Mouse (Mus musculus) heart, embryonic 11.5 days (tissue): ENCODE results near the gene Asap2. TPM values are rescaled to one million over a fixed set of nuclear protein-coding genes. Genes with fewer than 3 reads are reported as not detected.

Source experiments
- ATAC-seq: fragments of 200-750 bp; cut with Nextera tagmentation; replicated peaks from 2 replicates; pipeline ENCODE4 v1.8.0; 2017; ENCODE audit warnings: moderate library complexity; ENCODE audit not compliant: insufficient number of reproducible peaks, low FRiP score, low TSS enrichment
- H3K27ac ChIP-seq: fragments of 300-500 bp; sonication (generic); 2 replicates; pipeline ENCODE4 v1.5.1; 2014; ENCODE audit warnings: mild to moderate bottlenecking, low read depth, low read length
- H3K27me3 ChIP-seq: fragments of 300-500 bp; sonication (generic); 2 replicates; pipeline ENCODE4 v1.6.1; 2014; ENCODE audit warnings: mild to moderate bottlenecking, low read length, mixed read lengths; ENCODE audit not compliant: control insufficient read depth, insufficient read depth
- H3K36me3 ChIP-seq: fragments of 300-500 bp; sonication (generic); 2 replicates; pipeline ENCODE4 v1.6.1; 2014; ENCODE audit warnings: mild to moderate bottlenecking, low read length, moderate library complexity, mixed read lengths; ENCODE audit not compliant: control insufficient read depth, insufficient read depth
- H3K4me1 ChIP-seq: fragments of 300-500 bp; sonication (generic); 2 replicates; pipeline ENCODE4 v1.6.1; 2014; ENCODE audit warnings: low read length; ENCODE audit not compliant: control insufficient read depth, insufficient read depth
- H3K4me2 ChIP-seq: fragments of 300-500 bp; sonication (generic); 2 replicates; pipeline ENCODE4 v1.6.1; 2014; ENCODE audit warnings: mild to moderate bottlenecking, moderate library complexity
- H3K4me3 ChIP-seq: fragments of 300-500 bp; sonication (generic); 2 replicates; pipeline ENCODE4 v1.5.1; 2014; ENCODE audit warnings: low read depth, low read length
- H3K9ac ChIP-seq: fragments of 300-500 bp; sonication (generic); 2 replicates; pipeline ENCODE4 v1.6.1; 2014; ENCODE audit warnings: mild to moderate bottlenecking, low read depth, low read length, moderate library complexity
- H3K9me3 ChIP-seq: fragments of 300-500 bp; sonication (generic); replicated peaks from 2 replicates; pipeline ENCODE4 v1.6.1; 2016; ENCODE audit warnings: low read length; ENCODE audit not compliant: control insufficient read depth
- WGBS: fragments of 180-500 bp; shearing (Covaris S2); extraction: QIAGEN DNeasy Blood & Tissue Kit; methylation state at CpG from one replicate; pipeline ENCODE4 v1.1.7; 2014; ENCODE audit not compliant: insufficient replicate concordance; 5-methylcytosine and 5-hydroxymethylcytosine counted together
- polyA plus RNA-seq: library from polyadenylated mRNA; unstranded; fragments of >200 nt; fragmentation: Nextera tagmentation; extraction: Ambion mirVana; gene quantifications from 2 replicates; pipeline ENCODE4 v1.2.1, GENCODE M21; 2014

The Asap2 gene
- polyA plus RNA-seq, 1 experiment from 2014 or later, result 8.3 TPM

DNA sequence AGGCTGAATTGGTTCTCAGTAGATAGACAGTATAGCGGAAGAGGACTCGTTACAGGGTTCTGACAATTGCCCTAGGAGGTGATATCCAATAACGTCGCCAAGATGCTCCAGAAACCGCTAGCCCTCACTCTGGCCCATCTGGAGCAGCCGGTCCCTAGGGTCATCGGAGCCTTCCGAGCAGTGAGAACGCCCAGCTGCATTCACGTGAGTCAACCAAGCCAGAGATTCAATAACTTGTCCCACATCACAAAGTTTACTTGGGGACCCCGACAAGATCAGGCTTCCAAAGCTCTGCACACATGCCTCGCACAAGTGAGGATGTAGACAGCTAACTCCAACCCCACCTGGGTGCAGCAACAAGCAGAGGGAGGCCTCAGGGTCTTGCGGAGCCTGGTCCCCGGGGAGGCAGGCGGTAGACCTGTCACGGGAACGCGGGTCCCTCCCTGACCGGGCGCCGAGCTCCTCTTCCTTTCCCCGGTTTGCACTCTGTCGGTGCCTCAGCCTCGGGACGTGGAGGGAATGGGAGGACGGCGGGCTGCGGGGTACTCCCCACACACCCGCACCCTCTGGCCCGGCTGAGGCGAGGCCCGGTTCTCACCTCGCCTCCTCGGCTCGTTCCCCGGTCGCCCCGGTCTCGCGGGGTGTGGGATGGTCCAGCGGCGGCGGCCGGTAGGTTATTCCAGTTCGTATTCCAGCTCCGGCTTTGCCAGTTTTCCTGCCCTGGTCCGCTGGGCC, 295.4 kb downstream of the Asap2 start:
- under 1% methylated on average over 42 of the region's 47 CpGs for WGBS
- Histone ChIP-seq H3K4me3 (peak overlapping the region; percentile 91), H3K27me3 (no peaks in the 10 kb centered on the region)

GRCm38 (mm10) chr12:21286243-21286622, 296.0 kb downstream of the Asap2 start, which contains the start of gene Itgb1bp1:
Gene Itgb1bp1, minus strand, starts transcription at chr12:21286284.
- Histone ChIP-seq H3K36me3 (no peaks in the 10 kb centered on the region), H3K4me1 (peaks cover 10% of the 10 kb centered on the region), H3K27me3 (no peaks in the 10 kb centered on the region), H3K4me3 (peak within 1 kb of the TSS; percentile 91), H3K9ac (peak within 1 kb of the TSS; percentile 95), H3K4me2 (peak within 1 kb of the TSS; percentile 90), H3K9me3 (no peaks in the 10 kb centered on the region), H3K27ac (peak within 1 kb of the TSS; percentile 86)
- under 1% methylated on average over 28 of the region's 28 CpGs for WGBS
- peak; percentile 92 for ATAC-seq

More for the DNA sequence above, 295.4 kb downstream of the Asap2 start:
- Histone ChIP-seq H3K4me2 (peak overlapping the region; percentile 90), H3K4me1 (peaks cover 10% of the 10 kb centered on the region), H3K36me3 (no peaks in the 10 kb centered on the region), H3K9me3 (no peaks in the 10 kb centered on the region), H3K27ac (peak overlapping the region; percentile 86), H3K9ac (peak overlapping the region; percentile 72)
- ATAC-seq, result peak; percentile 82

- Histone ChIP-seq H3K4me1 (peaks cover 10% of the 10 kb centered on the region), H3K9me3 (no peaks in the 10 kb centered on the region), H3K9ac (peak overlapping the region; percentile 95), H3K27me3 (no peaks in the 10 kb centered on the region), H3K4me2 (peak overlapping the region; percentile 90), H3K27ac (peak overlapping the region; percentile 86), H3K36me3 (0 out of 2 replicates have a peak, but pooled peaks cover 5% of the 10 kb centered on the region), H3K4me3 (peak overlapping the region; percentile 91)
- no peak for ATAC-seq
- 35% methylated on average over 18 of the region's 18 CpGs for WGBS
These were observed 296.7 kb downstream of the Asap2 start for GRCm38 (mm10) chr12:21286712-21287650.

DNA sequence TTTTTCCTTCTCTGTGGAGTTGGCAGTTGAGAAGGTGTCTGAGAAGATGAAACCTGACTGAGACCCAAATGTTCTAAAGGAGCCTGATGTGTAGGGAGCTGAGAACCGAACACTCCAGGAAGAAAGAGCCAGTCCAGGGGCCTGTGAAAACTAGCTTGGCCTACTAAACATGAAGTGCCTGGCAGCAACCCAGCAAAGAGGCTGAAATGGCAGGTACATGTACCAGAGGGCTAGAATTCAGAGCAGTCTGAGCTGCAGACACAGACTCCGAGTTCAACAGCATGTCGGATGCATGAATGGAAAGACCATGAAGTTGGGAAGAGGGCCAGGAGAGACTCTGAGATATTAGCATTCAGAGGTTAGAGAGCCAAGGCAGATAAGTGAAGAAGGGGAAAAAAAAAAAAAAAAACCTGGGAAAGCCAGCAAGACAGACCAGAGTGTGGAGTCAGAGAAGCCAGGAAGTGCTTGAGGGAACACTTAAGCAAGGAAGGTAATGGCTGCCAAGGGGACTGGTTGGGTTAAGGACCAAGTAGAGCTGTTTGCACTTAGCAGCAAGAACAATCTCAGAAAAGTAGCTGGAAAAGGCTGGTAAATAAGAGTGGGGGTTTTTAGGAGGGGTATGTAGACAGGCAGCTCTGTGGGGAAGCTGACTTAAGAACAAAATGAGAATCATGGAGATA, 298.6 kb downstream of the Asap2 start:
- Histone ChIP-seq H3K27me3 (no peaks in the 10 kb centered on the region), H3K4me2 (no peak overlapping the region), H3K9ac (no peak overlapping the region), H3K4me3 (no peak overlapping the region), H3K9me3 (no peaks in the 10 kb centered on the region), H3K27ac (no peak overlapping the region), H3K4me1 (peaks cover 10% of the 10 kb centered on the region), H3K36me3 (peaks cover 18% of the 10 kb centered on the region)
- no peak for ATAC-seq
- 75% methylated on average over 3 of the region's 3 CpGs for WGBS

DNA sequence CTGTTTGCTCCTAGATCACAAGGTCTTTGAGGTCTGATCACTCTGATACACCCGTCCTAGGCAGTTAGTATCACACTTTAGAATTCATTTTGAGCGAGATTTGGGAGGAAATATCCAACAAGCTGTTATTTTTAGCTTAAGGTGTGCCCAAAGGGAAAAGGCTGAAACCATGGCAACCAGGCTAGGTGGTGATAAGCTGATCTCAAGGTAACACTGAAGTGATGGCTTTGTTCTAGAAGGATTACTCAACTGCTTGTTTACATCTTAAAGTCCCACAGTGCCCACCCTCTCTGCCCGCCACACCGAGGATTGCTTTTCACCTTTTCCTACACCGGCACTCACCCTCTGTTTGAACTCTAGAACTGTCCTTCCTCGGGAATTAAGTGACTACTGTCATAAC, 299.4 kb downstream of the Asap2 start:
- WGBS, result 79% methylated on average over 6 of the region's 6 CpGs
- no peak for ATAC-seq

DNA sequence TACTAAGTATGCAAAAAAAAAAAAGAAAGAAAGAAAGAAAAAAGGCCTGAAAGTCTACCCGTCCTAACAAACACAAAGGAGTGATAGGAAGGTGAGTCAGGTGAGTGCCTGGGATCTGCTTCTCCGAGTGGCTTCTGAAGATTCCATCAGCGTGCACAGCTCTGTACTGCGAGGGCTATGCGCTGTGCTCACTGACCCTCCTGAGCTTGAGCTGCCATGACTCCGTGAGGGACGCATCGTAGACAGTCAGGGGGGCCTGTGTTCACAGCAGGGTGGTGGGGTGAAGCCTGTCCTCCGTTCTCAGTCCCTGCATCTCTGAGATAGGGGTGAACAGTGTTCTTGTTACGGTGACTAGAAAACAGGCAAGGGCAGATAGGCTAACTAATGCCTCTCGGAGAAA, 308.6 kb downstream of the Asap2 start:
- 82% methylated on average over 11 of the region's 11 CpGs for WGBS
- no peak overlapping the region for H3K4me3 ChIP-seq
- no peak overlapping the region for H3K9ac ChIP-seq
- no peaks in the 10 kb centered on the region for H3K9me3 ChIP-seq
- no peaks in the 10 kb centered on the region for H3K27me3 ChIP-seq
- no peaks in the 10 kb centered on the region for H3K4me1 ChIP-seq
- H3K36me3 ChIP-seq, result peaks cover 32% of the 10 kb centered on the region
- no peak overlapping the region for H3K27ac ChIP-seq
- no peak overlapping the region for H3K4me2 ChIP-seq
- no peak for ATAC-seq

More for the DNA sequence above, 299.4 kb downstream of the Asap2 start:
- H3K4me1 ChIP-seq, result peaks cover 10% of the 10 kb centered on the region
- H3K9ac ChIP-seq, result no peak overlapping the region
- H3K9me3 ChIP-seq, result no peaks in the 10 kb centered on the region
- H3K4me2 ChIP-seq, result no peak overlapping the region
- no peaks in the 10 kb centered on the region for H3K27me3 ChIP-seq
- no peak overlapping the region for H3K4me3 ChIP-seq
- H3K27ac ChIP-seq, result no peak overlapping the region
- peaks cover 24% of the 10 kb centered on the region for H3K36me3 ChIP-seq

DNA sequence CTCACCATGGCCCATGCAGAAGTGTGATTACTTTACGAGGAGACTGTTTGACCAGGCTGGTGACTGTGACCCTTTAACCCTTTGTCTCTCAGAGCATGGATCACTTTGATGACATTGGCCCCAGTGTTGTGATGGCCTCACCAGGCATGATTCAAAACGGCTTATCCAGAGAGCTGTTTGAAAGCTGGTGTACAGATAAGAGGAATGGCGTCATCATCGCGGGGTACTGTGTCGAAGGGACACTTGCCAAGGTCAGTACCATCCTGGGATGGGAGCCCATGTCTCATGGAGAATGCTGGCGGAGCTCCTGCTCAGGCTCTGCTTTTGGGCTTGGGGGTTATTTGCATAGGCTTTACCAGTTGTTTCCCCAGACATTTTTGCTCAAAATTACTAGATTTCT, 311.1 kb downstream of the Asap2 start:
- ATAC-seq, result no peak
- no peak overlapping the region for H3K4me2 ChIP-seq
- no peak overlapping the region for H3K4me3 ChIP-seq
- H3K4me1 ChIP-seq, result no peaks in the 10 kb centered on the region
- no peaks in the 10 kb centered on the region for H3K9me3 ChIP-seq
- H3K9ac ChIP-seq, result no peak overlapping the region
- WGBS, result 76% methylated on average over 7 of the region's 7 CpGs
- H3K36me3 ChIP-seq, result peaks cover 28% of the 10 kb centered on the region
- no peaks in the 10 kb centered on the region for H3K27me3 ChIP-seq
- H3K27ac ChIP-seq, result no peak overlapping the region

- Histone ChIP-seq H3K36me3 (peaks cover 29% of the 10 kb centered on the region), H3K27me3 (no peaks in the 10 kb centered on the region), H3K27ac (no peak overlapping the region), H3K4me3 (no peak overlapping the region), H3K4me1 (no peaks in the 10 kb centered on the region), H3K4me2 (no peak overlapping the region), H3K9ac (no peak overlapping the region), H3K9me3 (no peaks in the 10 kb centered on the region)
- 86% methylated on average over 8 of the region's 8 CpGs for WGBS
- no peak for ATAC-seq
These were observed 311.7 kb downstream of the Asap2 start for GRCm38 (mm10) chr12:21301932-21302331.
